Mouse (Mus musculus): Measurements from ENCODE around the gene Smg1. TPM values are rescaled to one million over a fixed set of nuclear protein-coding genes. Genes with fewer than 3 reads are reported as not detected.

Gene Smg1
- polyA plus RNA-seq, 1 experiment from 2014 or later, result 15.6 TPM

DNA sequence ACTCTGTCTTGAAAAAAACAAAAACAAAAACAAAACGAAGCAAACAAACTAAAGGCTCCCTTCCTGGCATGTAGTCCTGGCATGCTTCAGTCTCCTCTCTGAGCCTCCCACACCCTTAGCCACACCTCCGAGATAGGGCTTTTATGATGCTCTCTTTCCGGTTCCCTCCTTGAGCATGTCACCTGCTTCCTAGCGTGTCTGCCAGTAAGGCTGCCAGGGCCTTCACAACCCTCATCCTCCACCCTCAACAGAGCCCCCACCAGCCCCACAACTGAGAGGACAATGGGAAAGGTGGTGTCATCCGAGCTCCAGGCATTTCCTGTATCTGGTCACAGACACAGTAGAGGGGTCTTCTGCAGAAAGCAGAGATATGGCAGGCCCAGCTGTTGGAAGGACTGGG lies 18.9 kb upstream of the Smg1 start:
- H3K4me2 ChIP-seq (replicated peaks), result no peak overlapping the region
- no peak for ATAC-seq (ENCODE audit: insufficient number of reproducible peaks, low FRiP score, low TSS enrichment, low read depth)
- H3K4me1 ChIP-seq, result no peaks in the 10 kb centered on the region
- H3K27ac ChIP-seq (replicated peaks), result no peak overlapping the region
- 70% methylated on average over 5 of the region's 5 CpGs for WGBS
- H3K4me3 ChIP-seq (replicated peaks), result no peak overlapping the region
- H3K27me3 ChIP-seq, result no peaks in the 10 kb centered on the region
- no peaks in the 10 kb centered on the region for H3K9me3 ChIP-seq (replicated peaks)
- no peaks in the 10 kb centered on the region for H3K36me3 ChIP-seq
- no peak overlapping the region for H3K9ac ChIP-seq

DNA sequence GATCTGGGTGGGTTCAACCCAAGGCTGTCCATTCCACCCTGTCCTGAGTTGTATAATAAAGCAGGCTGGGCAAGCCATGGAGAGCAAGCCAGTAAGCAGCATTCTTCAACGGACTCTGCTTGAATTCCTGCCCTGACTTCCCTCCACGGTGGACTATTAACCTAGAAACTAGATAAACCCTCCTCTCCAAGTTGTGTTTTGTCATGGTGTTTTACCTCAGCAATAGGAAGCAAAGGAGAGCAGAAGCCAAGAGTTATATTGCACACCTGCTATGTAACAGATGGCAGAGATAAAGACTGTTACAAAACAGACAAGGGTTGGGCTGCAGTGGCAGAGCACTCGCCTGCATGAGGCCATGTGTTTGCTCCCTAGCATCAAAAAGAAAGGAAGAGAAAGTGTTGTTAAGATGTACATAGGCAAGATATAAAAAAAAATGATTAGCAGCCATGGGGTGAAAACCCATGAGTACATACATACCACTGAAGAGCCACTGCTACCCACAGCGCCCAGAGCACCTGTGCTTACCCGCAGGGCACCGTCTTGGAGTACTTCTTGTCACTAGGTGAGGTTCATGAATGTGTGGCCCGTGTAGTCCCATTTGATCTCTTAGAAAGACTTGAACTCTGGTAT lies 16.3 kb upstream of the Smg1 start:
- WGBS, result 87% methylated on average over 7 of the region's 7 CpGs
- no peak for ATAC-seq (ENCODE audit: insufficient number of reproducible peaks, low FRiP score, low TSS enrichment, low read depth)

DNA sequence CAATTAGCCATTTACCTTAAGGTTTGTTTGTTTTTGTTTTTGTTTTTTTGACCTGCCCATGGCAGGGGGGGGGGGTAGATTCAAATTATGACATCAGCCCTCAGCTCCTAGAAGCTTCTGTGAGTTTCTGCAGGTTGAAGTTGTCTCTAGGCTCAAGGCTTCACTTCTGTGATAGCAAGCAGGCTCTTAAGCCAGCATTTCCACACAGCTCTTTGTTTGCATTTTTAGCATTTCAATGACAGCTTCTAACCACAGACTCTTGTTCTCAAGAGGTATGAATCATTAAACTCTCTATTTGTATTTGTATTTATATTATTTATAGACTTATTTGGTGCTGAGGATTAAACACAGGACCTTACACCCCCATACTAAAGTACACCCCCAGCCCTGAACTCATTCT lies 15.0 kb upstream of the Smg1 start:
- no peaks in the 10 kb centered on the region for H3K9me3 ChIP-seq (replicated peaks)
- no peak overlapping the region for H3K27ac ChIP-seq (replicated peaks)
- no peak for ATAC-seq (ENCODE audit: insufficient number of reproducible peaks, low FRiP score, low TSS enrichment, low read depth)
- H3K4me2 ChIP-seq (replicated peaks), result no peak overlapping the region
- no peak overlapping the region for H3K9ac ChIP-seq
- no peaks in the 10 kb centered on the region for H3K36me3 ChIP-seq
- H3K27me3 ChIP-seq, result no peaks in the 10 kb centered on the region
- H3K4me1 ChIP-seq, result no peaks in the 10 kb centered on the region
- no peak overlapping the region for H3K4me3 ChIP-seq (replicated peaks)

More for the DNA sequence above, 16.3 kb upstream of the Smg1 start:
- H3K27me3 ChIP-seq, result no peaks in the 10 kb centered on the region
- no peaks in the 10 kb centered on the region for H3K4me1 ChIP-seq
- H3K27ac ChIP-seq (replicated peaks), result no peak overlapping the region
- H3K4me2 ChIP-seq (replicated peaks), result no peak overlapping the region
- no peak overlapping the region for H3K4me3 ChIP-seq (replicated peaks)
- no peaks in the 10 kb centered on the region for H3K36me3 ChIP-seq
- no peak overlapping the region for H3K9ac ChIP-seq
- H3K9me3 ChIP-seq (replicated peaks), result no peaks in the 10 kb centered on the region

DNA sequence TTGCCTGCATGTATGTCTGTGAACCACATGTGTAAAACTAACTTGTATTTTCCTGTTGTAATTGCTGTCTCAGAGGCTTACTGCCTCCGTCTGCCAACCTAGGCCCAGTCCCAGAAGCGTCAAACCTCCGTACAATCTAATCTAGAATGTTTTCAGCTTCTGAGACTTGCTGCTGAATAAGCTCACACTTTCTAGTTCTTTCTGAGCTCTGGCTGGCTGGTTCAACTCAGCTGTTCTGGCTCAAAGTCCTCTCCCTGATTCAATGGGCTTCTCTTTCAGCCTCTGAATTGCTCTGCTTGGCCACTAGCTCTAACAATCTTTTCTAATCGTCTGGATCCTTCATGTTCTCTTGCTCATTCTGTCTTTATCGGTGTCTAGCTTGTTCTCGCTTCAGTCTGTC lies 13.3 kb upstream of the Smg1 start:
- WGBS, result 75% methylated on average over 6 of the region's 6 CpGs
- no peak overlapping the region for H3K4me2 ChIP-seq (replicated peaks)
- ATAC-seq (ENCODE audit: insufficient number of reproducible peaks, low FRiP score, low TSS enrichment, low read depth), result no peak

DNA sequence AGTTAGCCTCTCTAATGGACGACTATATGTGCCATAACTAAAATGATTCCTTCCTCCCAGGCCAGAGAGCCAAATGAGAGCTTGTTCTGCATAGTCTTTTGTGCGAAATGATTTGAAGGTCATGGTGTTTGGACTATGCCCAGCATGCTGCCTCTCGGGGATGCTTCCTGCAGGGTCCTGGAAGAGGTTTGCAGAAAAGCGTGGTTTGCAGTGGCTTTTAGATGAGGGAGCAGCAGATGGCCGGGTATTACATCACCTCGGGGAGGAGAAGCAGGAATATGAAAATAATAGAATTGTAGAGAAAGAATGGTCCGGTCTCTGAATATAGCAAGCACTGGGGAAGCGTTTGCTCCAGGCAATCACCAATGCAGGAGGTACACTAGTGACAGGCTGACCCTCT lies 11.0 kb upstream of the Smg1 start:
- Histone ChIP-seq H3K27me3 (no peaks in the 10 kb centered on the region), H3K9ac (no peak overlapping the region), H3K4me3 (replicated peaks) (no peak overlapping the region), H3K36me3 (no peaks in the 10 kb centered on the region), H3K9me3 (replicated peaks) (no peaks in the 10 kb centered on the region), H3K27ac (replicated peaks) (no peak overlapping the region), H3K4me1 (0 out of 2 replicates have a peak, but pooled peaks cover 4% of the 10 kb centered on the region), H3K4me2 (replicated peaks) (no peak overlapping the region)
- WGBS, result 51% methylated on average over 8 of the region's 8 CpGs
- ATAC-seq (ENCODE audit: insufficient number of reproducible peaks, low FRiP score, low TSS enrichment, low read depth), result no peak

More for the DNA sequence above, 13.3 kb upstream of the Smg1 start:
- Histone ChIP-seq H3K9me3 (replicated peaks) (no peaks in the 10 kb centered on the region), H3K27me3 (no peaks in the 10 kb centered on the region), H3K4me3 (replicated peaks) (no peak overlapping the region), H3K27ac (replicated peaks) (no peak overlapping the region), H3K4me1 (0 out of 2 replicates have a peak, but pooled peaks cover 4% of the 10 kb centered on the region), H3K9ac (no peak overlapping the region), H3K36me3 (no peaks in the 10 kb centered on the region)

DNA sequence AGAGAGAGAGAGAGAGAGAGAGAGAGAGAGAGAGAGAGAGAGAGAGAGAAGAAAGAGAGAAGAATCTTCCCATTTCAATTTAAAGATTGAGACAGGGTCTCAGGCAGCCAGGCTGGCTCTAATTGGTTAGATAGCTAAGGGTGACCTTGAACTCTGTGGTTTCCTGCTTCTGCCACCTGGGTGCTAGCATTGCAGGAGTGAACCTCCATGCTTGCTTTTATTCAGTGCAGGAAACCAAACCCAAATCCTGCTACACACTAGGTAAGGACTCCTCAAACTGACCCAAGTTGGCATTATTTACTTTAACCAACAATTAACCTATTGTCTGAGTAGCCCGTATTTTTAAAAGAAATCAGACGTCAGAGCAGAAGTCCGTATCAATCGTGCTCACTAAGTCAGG lies 10.5 kb upstream of the Smg1 start:
- Histone ChIP-seq H3K4me2 (replicated peaks) (no peak overlapping the region), H3K27me3 (no peaks in the 10 kb centered on the region), H3K9ac (no peak overlapping the region), H3K4me1 (0 out of 2 replicates have a peak, but pooled peaks cover 4% of the 10 kb centered on the region), H3K4me3 (replicated peaks) (no peak overlapping the region), H3K36me3 (no peaks in the 10 kb centered on the region), H3K9me3 (replicated peaks) (no peaks in the 10 kb centered on the region), H3K27ac (replicated peaks) (no peak overlapping the region)
- ATAC-seq (ENCODE audit: insufficient number of reproducible peaks, low FRiP score, low TSS enrichment, low read depth), result no peak
- 39% methylated on average over 4 of the region's 4 CpGs for WGBS

DNA sequence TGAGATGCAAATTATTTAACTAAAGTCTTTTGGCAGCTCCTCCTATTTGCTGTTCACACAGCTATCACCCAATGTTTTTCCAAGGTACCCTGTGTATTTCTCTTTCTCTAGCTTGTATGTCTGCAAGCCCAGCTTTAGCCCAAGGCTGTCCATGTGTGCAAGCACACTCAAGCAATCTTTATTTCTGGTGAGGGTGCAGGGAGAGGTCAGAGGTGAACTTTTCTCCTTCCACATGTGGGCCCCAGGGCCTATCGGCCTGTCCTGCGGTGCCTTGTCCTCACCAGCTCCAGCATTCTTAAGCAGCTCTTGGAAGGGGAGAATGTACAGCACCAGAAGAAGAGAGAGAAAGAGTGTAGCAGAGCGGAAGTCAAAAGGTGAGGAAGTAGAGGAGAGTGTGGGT lies 9.5 kb upstream of the Smg1 start:
- H3K27me3 ChIP-seq, result no peaks in the 10 kb centered on the region
- H3K4me3 ChIP-seq (replicated peaks), result no peak overlapping the region
- H3K4me2 ChIP-seq (replicated peaks), result no peak overlapping the region
- H3K36me3 ChIP-seq, result no peaks in the 10 kb centered on the region
- no peak overlapping the region for H3K9ac ChIP-seq
- no peak for ATAC-seq (ENCODE audit: insufficient number of reproducible peaks, low FRiP score, low TSS enrichment, low read depth)
- no peaks in the 10 kb centered on the region for H3K9me3 ChIP-seq (replicated peaks)
- H3K27ac ChIP-seq (replicated peaks), result no peak overlapping the region
- 0 out of 2 replicates have a peak, but pooled peaks cover 4% of the 10 kb centered on the region for H3K4me1 ChIP-seq
- WGBS, result 52% methylated on average over 3 of the region's 3 CpGs

DNA sequence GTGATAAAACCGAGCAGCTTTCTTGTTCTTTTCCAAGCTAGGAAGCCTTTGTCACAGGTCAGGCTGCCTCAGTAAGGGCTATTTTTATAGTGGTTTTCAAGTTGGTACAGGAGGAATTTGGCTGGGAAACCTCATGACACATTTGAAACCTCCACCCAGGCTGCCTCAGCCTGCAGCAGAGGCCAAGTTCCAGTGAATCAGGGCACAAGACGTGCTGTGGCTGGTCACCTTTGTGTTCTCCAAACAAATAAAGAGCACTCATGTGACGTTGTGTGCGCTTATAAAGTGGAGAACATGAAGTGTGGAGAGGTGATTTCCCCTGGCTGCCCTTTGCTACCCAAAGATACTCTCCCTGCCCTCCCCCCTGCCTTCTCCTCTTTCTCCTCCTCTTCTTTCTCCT lies 8.9 kb upstream of the Smg1 start:
- WGBS, result 23% methylated on average over 4 of the region's 4 CpGs

DNA sequence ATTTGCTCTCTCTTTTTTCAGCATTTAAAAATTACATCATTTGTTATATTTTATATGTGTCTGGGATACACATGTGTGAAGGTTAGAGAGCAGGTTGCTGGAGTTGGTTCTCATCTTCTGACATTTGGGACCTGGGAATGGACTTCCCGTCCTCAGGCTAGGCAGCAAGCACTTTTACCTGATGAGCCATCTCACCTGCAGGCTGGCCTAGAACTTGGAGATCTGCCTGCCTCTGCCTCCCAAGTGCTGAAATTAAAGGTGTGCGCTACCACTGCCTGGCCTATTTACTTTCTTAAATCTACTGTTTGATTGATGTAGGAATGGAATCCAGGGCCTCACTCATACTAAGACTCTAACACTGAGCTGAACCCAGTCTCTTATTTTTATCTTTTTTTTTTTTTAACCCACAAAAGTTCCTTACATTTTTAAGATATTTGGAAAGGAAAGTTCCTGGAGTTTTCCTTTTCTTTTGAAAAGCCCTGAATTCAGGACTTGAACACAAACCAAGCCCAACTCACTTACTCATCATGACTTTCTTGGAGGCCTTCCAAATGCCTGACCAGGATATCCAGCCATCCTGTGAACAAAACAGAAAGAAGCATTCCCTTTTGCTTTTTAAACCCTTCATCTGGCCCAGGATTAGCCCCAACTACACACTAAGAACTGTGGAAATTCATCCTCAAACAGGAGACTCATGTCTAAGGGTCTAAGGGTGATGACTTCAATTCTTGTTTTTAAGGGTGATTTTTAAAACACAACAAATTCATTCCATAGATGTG lies 8.1 kb upstream of the Smg1 start:
- 93% methylated on average over 2 of the region's 2 CpGs for WGBS
- H3K27ac ChIP-seq (replicated peaks), result no peak overlapping the region

More for the DNA sequence above, 8.9 kb upstream of the Smg1 start:
- H3K4me1 ChIP-seq, result 0 out of 2 replicates have a peak, but pooled peaks cover 4% of the 10 kb centered on the region
- no peak for ATAC-seq (ENCODE audit: insufficient number of reproducible peaks, low FRiP score, low TSS enrichment, low read depth)
- no peak overlapping the region for H3K4me3 ChIP-seq (replicated peaks)
- H3K27me3 ChIP-seq, result no peaks in the 10 kb centered on the region
- no peaks in the 10 kb centered on the region for H3K36me3 ChIP-seq
- no peaks in the 10 kb centered on the region for H3K9me3 ChIP-seq (replicated peaks)
- no peak overlapping the region for H3K4me2 ChIP-seq (replicated peaks)
- H3K27ac ChIP-seq (replicated peaks), result no peak overlapping the region
- no peak overlapping the region for H3K9ac ChIP-seq

DNA sequence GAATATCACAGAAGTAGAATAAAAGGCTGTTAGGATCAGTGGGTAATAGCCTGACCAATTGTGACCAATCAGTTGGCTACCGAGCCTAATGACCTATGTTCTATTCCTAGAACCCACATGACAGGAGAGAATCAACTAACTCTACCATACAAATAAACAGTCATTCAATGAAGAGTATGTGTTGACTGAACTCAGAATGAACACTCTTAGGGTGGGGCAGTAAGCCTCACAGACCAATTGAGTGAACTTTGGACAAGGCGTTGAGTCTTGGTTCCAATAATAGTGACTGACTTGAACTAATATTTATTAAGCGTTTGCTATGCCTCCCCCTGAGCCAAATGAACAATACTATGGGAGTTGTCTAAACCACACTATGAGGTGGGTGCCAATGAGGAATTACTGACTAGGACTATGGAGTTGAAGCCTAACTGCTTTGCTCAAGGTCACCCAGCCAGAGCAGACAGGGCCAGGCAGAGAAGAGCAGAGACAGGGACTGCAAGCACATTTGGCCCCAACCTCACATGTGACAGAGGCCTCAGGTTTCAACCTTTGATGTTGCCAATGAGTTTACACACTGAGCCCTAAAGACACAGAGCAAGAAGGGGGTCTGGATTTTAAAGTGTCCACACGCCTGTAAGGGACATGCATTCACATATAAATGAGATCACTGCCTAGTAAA lies 7.2 kb upstream of the Smg1 start:
- Histone ChIP-seq H3K9ac (no peak overlapping the region), H3K4me1 (0 out of 2 replicates have a peak, but pooled peaks cover 4% of the 10 kb centered on the region), H3K36me3 (no peaks in the 10 kb centered on the region), H3K4me3 (replicated peaks) (no peak overlapping the region), H3K27me3 (no peaks in the 10 kb centered on the region), H3K4me2 (replicated peaks) (no peak overlapping the region), H3K9me3 (replicated peaks) (no peaks in the 10 kb centered on the region), H3K27ac (replicated peaks) (no peak overlapping the region)
- ATAC-seq (ENCODE audit: insufficient number of reproducible peaks, low FRiP score, low TSS enrichment, low read depth), result no peak
- 79% methylated on average over 4 of the region's 4 CpGs for WGBS

More for the DNA sequence above, 8.1 kb upstream of the Smg1 start:
- 0 out of 2 replicates have a peak, but pooled peaks cover 4% of the 10 kb centered on the region for H3K4me1 ChIP-seq
- no peak overlapping the region for H3K4me2 ChIP-seq (replicated peaks)
- no peaks in the 10 kb centered on the region for H3K9me3 ChIP-seq (replicated peaks)
- no peak for ATAC-seq (ENCODE audit: insufficient number of reproducible peaks, low FRiP score, low TSS enrichment, low read depth)
- no peak overlapping the region for H3K9ac ChIP-seq
- no peaks in the 10 kb centered on the region for H3K27me3 ChIP-seq
- H3K4me3 ChIP-seq (replicated peaks), result no peak overlapping the region
- no peaks in the 10 kb centered on the region for H3K36me3 ChIP-seq

DNA sequence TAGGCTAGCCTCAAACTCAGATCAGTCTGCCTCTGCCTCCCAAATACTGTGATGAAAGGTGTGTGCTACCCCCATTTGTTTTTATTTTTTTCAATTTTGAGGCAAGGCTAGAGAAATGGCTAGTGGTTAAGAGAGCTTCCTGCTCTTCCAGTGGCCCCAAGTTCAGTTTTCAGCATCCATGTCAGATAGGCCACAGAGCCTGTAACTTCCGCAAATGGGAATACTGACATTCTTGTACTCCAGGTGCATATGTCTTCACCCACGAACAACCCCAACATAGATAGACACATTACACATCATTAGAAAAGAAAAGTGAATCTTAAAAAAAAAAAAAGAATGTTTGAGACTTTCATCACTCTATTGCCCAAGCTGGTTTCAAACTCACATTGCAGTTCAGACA lies 6.1 kb upstream of the Smg1 start:
- H3K9me3 ChIP-seq (replicated peaks), result no peaks in the 10 kb centered on the region
- no peak overlapping the region for H3K4me3 ChIP-seq (replicated peaks)
- H3K27ac ChIP-seq (replicated peaks), result no peak overlapping the region
- H3K4me2 ChIP-seq (replicated peaks), result no peak overlapping the region
- no peak for ATAC-seq (ENCODE audit: insufficient number of reproducible peaks, low FRiP score, low TSS enrichment, low read depth)
- no peaks in the 10 kb centered on the region for H3K27me3 ChIP-seq
- no peaks in the 10 kb centered on the region for H3K36me3 ChIP-seq
- WGBS, result 88% methylated on average over 2 of the region's 2 CpGs
- 0 out of 2 replicates have a peak, but pooled peaks cover 4% of the 10 kb centered on the region for H3K4me1 ChIP-seq
- H3K9ac ChIP-seq, result no peak overlapping the region

Measured in embryonic facial prominence, embryonic 15.5 days (tissue).